Mouse (Mus musculus) brain, embryonic 14.5 days (tissue): ENCODE measurements around the gene D6Wsu163e. TPM values are rescaled to one million over a fixed set of nuclear protein-coding genes. Genes with fewer than 3 reads are reported as not detected.

Experiments
- DNase-seq: peaks from one replicate; pipeline ENCODE4 v3.0.0-alpha.2; 2011; ENCODE audit warnings: low read depth
- CTCF ChIP-seq: fragments of 200-500 bp; IDR thresholded peaks from 2 replicates; pipeline ENCODE4 v1.5.1; 2012; ENCODE audit warnings: inconsistent platforms, mild to moderate bottlenecking, moderate library complexity, borderline replicate concordance; ENCODE audit not compliant: insufficient read depth, insufficient read length; ENCODE audit errors: extremely low read depth
- POLR2A ChIP-seq: fragments of 200-500 bp; IDR thresholded peaks from 2 replicates; pipeline ENCODE4 v1.6.1; 2012; ENCODE audit warnings: mild to moderate bottlenecking, inconsistent platforms, borderline replicate concordance; ENCODE audit not compliant: poor library complexity, insufficient read depth, insufficient read length, severe bottlenecking; ENCODE audit errors: extremely low read depth
- polyA plus RNA-seq: library from polyadenylated mRNA; depleted of rRNA; stranded (reverse); fragments of >200 nt; gene quantifications from 2 replicates; pipeline ENCODE4 v1.2.3, GENCODE M21; 2012; rRNA removed

The D6Wsu163e gene
- polyA plus RNA-seq, 1 experiment, result 22.4 TPM

- DNase-seq, result peak; percentile 13
- TF ChIP-seq CTCF (no peak), POLR2A (no peak)
Measured at GRCm38 (mm10) chr6:127011947-127012535, 72.3 kb downstream of the D6Wsu163e start.

GRCm38 (mm10) chr6:127014906-127015770, 75.4 kb downstream of the D6Wsu163e start, which contains the start of gene Fgf6:
Fgf6 (plus strand) TSS chr6:127015586.
- TF ChIP-seq CTCF (no peak), POLR2A (no peak)
- DNase-seq, result no peak

GRCm38 (mm10) chr6:127019254-127019653, 79.5 kb downstream of the D6Wsu163e start:
- TF ChIP-seq POLR2A, result no peak
- TF ChIP-seq CTCF, result no peak
- peak; percentile 1 for DNase-seq

- DNase-seq, result peak; percentile 3
- no peak for TF ChIP-seq CTCF
- no peak for TF ChIP-seq POLR2A
Measured at GRCm38 (mm10) chr6:127020431-127020830, 80.7 kb downstream of the D6Wsu163e start.

- DNase-seq, result no peak
- no peak for TF ChIP-seq POLR2A
- no peak for TF ChIP-seq CTCF
Measured at GRCm38 (mm10) chr6:127024836-127025235, 85.1 kb downstream of the D6Wsu163e start.

Other genes starting within 250 kb of the D6Wsu163e start
- 7.9 and 14.8 TPM in 2 replicates for gene Kcna6, start 199.3 kb upstream of the D6Wsu163e start, polyA plus RNA-seq
- gene Ndufa9, start 90.8 kb upstream of the D6Wsu163e start, polyA plus RNA-seq, result 95.3 and 99.2 TPM in 2 replicates
- 0.11 and 0.16 TPM in 2 replicates for gene Akap3, start 86.9 kb upstream of the D6Wsu163e start, polyA plus RNA-seq
- 0.06 TPM in 1 of 2 replicates, not detected in the other for gene Dyrk4, start 18.1 kb upstream of the D6Wsu163e start, polyA plus RNA-seq
- 16.8 and 33.8 TPM in 2 replicates for gene Rad51ap1, start 375 bp upstream of the D6Wsu163e start, polyA plus RNA-seq
- not detected in 2 replicates for gene Fgf6, start 75.6 kb downstream of the D6Wsu163e start, polyA plus RNA-seq
- gene Fgf23, start 132.9 kb downstream of the D6Wsu163e start, polyA plus RNA-seq, result 0.29 and 0.34 TPM in 2 replicates
- gene Tigar, start 169.6 kb downstream of the D6Wsu163e start, polyA plus RNA-seq, result 11.6 and 12.1 TPM in 2 replicates
- gene Ccnd2, start 212.2 kb downstream of the D6Wsu163e start, polyA plus RNA-seq, result 125 and 131 TPM in 2 replicates